Mouse (Mus musculus): ENCODE data around the gene Tedc2.

DNA sequence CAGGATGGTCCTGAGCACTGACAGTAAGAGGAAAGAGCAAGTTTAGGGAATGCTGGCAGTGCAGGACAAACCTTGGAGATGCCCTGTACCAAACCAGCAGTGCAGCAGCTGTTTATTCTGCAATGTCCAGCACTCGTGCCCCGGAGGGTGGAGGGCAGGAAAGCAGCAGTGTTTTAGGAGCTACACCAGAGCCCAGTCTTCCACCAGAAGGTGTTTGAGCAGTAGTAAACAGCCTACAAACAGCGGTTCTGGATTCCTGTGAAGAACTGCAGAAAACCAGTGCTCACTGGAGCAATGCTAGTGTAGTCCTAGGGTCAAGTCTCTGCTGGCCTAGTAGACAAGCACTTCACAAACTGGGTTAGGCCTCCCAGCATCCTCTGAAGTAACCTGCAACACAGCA, 46.4 kb downstream of the Tedc2 start:
- TF ChIP-seq CTCF (IDR thresholded peaks at IDR 0.05): no peak
- TF ChIP-seq EP300 (IDR thresholded peaks at IDR 0.05; ENCODE audit: insufficient read depth, low read depth, low read length): no peak
